Mouse (Mus musculus): ENCODE results near the gene Creb5. TPM values are rescaled to one million over a fixed set of nuclear protein-coding genes. Genes with fewer than 3 reads are reported as not detected.

The Creb5 gene
- polyA plus RNA-seq, 1 experiment from 2014 or later, result 5.0 TPM

GRCm38 (mm10) chr6:53508847-53509494 lies 221.9 kb downstream of the Creb5 start:
- no peaks in the 10 kb centered on the region for H3K9me3 ChIP-seq
- H3K4me2 ChIP-seq (replicated peaks), result no peak overlapping the region
- ATAC-seq, result peak; percentile 75; the same call in 1 of the 2 replicates
- 86% methylated on average over 3 of the region's 3 CpGs for WGBS
- H3K27ac ChIP-seq, result no peak overlapping the region
- no peak overlapping the region for H3K4me3 ChIP-seq (replicated peaks)
- no peaks in the 10 kb centered on the region for H3K27me3 ChIP-seq (replicated peaks)
- no peaks in the 10 kb centered on the region for H3K36me3 ChIP-seq
- H3K4me1 ChIP-seq (replicated peaks), result no peaks in the 10 kb centered on the region
- no peak overlapping the region for H3K9ac ChIP-seq

- Histone ChIP-seq H3K27me3 (replicated peaks) (no peaks in the 10 kb centered on the region), H3K9me3 (no peaks in the 10 kb centered on the region), H3K4me3 (replicated peaks) (no peak overlapping the region), H3K27ac (no peak overlapping the region), H3K4me2 (replicated peaks) (no peak overlapping the region), H3K36me3 (no peaks in the 10 kb centered on the region), H3K4me1 (replicated peaks) (no peaks in the 10 kb centered on the region), H3K9ac (no peak overlapping the region)
- ATAC-seq, result no peak
- WGBS, result 68% methylated on average over 7 of the region's 7 CpGs
Measured at GRCm38 (mm10) chr6:53510005-53510404, 222.9 kb downstream of the Creb5 start.

- Histone ChIP-seq H3K27ac (no peak overlapping the region), H3K9me3 (no peaks in the 10 kb centered on the region), H3K9ac (no peak overlapping the region), H3K4me3 (replicated peaks) (no peak overlapping the region), H3K36me3 (no peaks in the 10 kb centered on the region), H3K27me3 (replicated peaks) (no peaks in the 10 kb centered on the region), H3K4me1 (replicated peaks) (no peaks in the 10 kb centered on the region), H3K4me2 (replicated peaks) (no peak overlapping the region)
- ATAC-seq, result no peak
- 81% methylated on average over 8 of the region's 8 CpGs for WGBS
Measured at GRCm38 (mm10) chr6:53512226-53512625, 225.2 kb downstream of the Creb5 start.

- Histone ChIP-seq H3K9ac (no peak overlapping the region), H3K4me3 (replicated peaks) (no peak overlapping the region), H3K27me3 (replicated peaks) (no peaks in the 10 kb centered on the region), H3K27ac (no peak overlapping the region), H3K4me2 (replicated peaks) (no peak overlapping the region), H3K4me1 (replicated peaks) (no peaks in the 10 kb centered on the region), H3K36me3 (no peaks in the 10 kb centered on the region), H3K9me3 (no peaks in the 10 kb centered on the region)
- 87% methylated on average over 2 of the region's 2 CpGs for WGBS
- no peak for ATAC-seq
Measured at GRCm38 (mm10) chr6:53513380-53513779, 226.3 kb downstream of the Creb5 start.

GRCm38 (mm10) chr6:53514862-53515261 lies 227.8 kb downstream of the Creb5 start:
- H3K27me3 ChIP-seq (replicated peaks), result no peaks in the 10 kb centered on the region
- H3K27ac ChIP-seq, result no peak overlapping the region
- no peak overlapping the region for H3K4me3 ChIP-seq (replicated peaks)
- H3K9ac ChIP-seq, result no peak overlapping the region
- no peak for ATAC-seq
- H3K4me2 ChIP-seq (replicated peaks), result no peak overlapping the region
- no peaks in the 10 kb centered on the region for H3K9me3 ChIP-seq
- WGBS, result 42% methylated on average over 1 of the region's 1 CpGs
- no peaks in the 10 kb centered on the region for H3K36me3 ChIP-seq
- no peaks in the 10 kb centered on the region for H3K4me1 ChIP-seq (replicated peaks)

- no peak for ATAC-seq
- H3K36me3 ChIP-seq, result no peaks in the 10 kb centered on the region
- H3K4me3 ChIP-seq (replicated peaks), result no peak overlapping the region
- no peaks in the 10 kb centered on the region for H3K4me1 ChIP-seq (replicated peaks)
- H3K9me3 ChIP-seq, result no peaks in the 10 kb centered on the region
- H3K27me3 ChIP-seq (replicated peaks), result no peaks in the 10 kb centered on the region
- WGBS, result 78% methylated on average over 4 of the region's 4 CpGs
- H3K4me2 ChIP-seq (replicated peaks), result no peak overlapping the region
- H3K9ac ChIP-seq, result no peak overlapping the region
- no peak overlapping the region for H3K27ac ChIP-seq
Measured at GRCm38 (mm10) chr6:53515611-53516010, 228.5 kb downstream of the Creb5 start.

GRCm38 (mm10) chr6:53517371-53517945 lies 230.4 kb downstream of the Creb5 start:
- Histone ChIP-seq H3K4me2 (replicated peaks) (no peak overlapping the region), H3K27ac (no peak overlapping the region), H3K27me3 (replicated peaks) (no peaks in the 10 kb centered on the region), H3K4me3 (replicated peaks) (no peak overlapping the region), H3K9me3 (no peaks in the 10 kb centered on the region), H3K4me1 (replicated peaks) (no peaks in the 10 kb centered on the region), H3K9ac (no peak overlapping the region), H3K36me3 (no peaks in the 10 kb centered on the region)
- 60% methylated on average over 5 of the region's 5 CpGs for WGBS
- ATAC-seq, result no peak

GRCm38 (mm10) chr6:53523743-53524497 lies 236.8 kb downstream of the Creb5 start:
- H3K9me3 ChIP-seq, result no peaks in the 10 kb centered on the region
- no peak for ATAC-seq
- 78% methylated on average over 13 of the region's 13 CpGs for WGBS
- no peak overlapping the region for H3K27ac ChIP-seq
- H3K4me3 ChIP-seq (replicated peaks), result no peak overlapping the region
- no peak overlapping the region for H3K9ac ChIP-seq
- H3K4me1 ChIP-seq (replicated peaks), result no peaks in the 10 kb centered on the region
- no peak overlapping the region for H3K4me2 ChIP-seq (replicated peaks)
- no peaks in the 10 kb centered on the region for H3K27me3 ChIP-seq (replicated peaks)
- H3K36me3 ChIP-seq, result no peaks in the 10 kb centered on the region

- no peak overlapping the region for H3K4me2 ChIP-seq (replicated peaks)
- WGBS, result 89% methylated on average over 1 of the region's 1 CpGs
Measured at GRCm38 (mm10) chr6:53526460-53526859, 239.4 kb downstream of the Creb5 start.

GRCm38 (mm10) chr6:53530742-53531141 lies 243.7 kb downstream of the Creb5 start:
- no peak overlapping the region for H3K27ac ChIP-seq
- no peaks in the 10 kb centered on the region for H3K4me1 ChIP-seq (replicated peaks)
- no peaks in the 10 kb centered on the region for H3K36me3 ChIP-seq
- H3K9me3 ChIP-seq, result no peaks in the 10 kb centered on the region
- no peak overlapping the region for H3K9ac ChIP-seq
- no peak overlapping the region for H3K4me2 ChIP-seq (replicated peaks)
- 86% methylated on average over 8 of the region's 8 CpGs for WGBS
- H3K27me3 ChIP-seq (replicated peaks), result no peaks in the 10 kb centered on the region
- no peak for ATAC-seq
- no peak overlapping the region for H3K4me3 ChIP-seq (replicated peaks)

More at GRCm38 (mm10) chr6:53526460-53526859, 239.4 kb downstream of the Creb5 start:
- Histone ChIP-seq H3K27ac (no peak overlapping the region), H3K4me3 (replicated peaks) (no peak overlapping the region), H3K36me3 (no peaks in the 10 kb centered on the region), H3K4me1 (replicated peaks) (no peaks in the 10 kb centered on the region), H3K9ac (no peak overlapping the region), H3K27me3 (replicated peaks) (no peaks in the 10 kb centered on the region), H3K9me3 (no peaks in the 10 kb centered on the region)
- ATAC-seq, result no peak

- Histone ChIP-seq H3K36me3 (no peaks in the 10 kb centered on the region), H3K9me3 (no peaks in the 10 kb centered on the region), H3K4me2 (replicated peaks) (no peak overlapping the region), H3K4me1 (replicated peaks) (no peaks in the 10 kb centered on the region), H3K27ac (no peak overlapping the region), H3K27me3 (replicated peaks) (no peaks in the 10 kb centered on the region), H3K4me3 (replicated peaks) (no peak overlapping the region), H3K9ac (no peak overlapping the region)
- 90% methylated on average over 4 of the region's 4 CpGs for WGBS
- ATAC-seq, result no peak
Measured at GRCm38 (mm10) chr6:53531461-53531860, 244.4 kb downstream of the Creb5 start.

- H3K27me3 ChIP-seq (replicated peaks), result no peaks in the 10 kb centered on the region
- no peak overlapping the region for H3K4me3 ChIP-seq (replicated peaks)
- ATAC-seq, result no peak
- no peaks in the 10 kb centered on the region for H3K36me3 ChIP-seq
- no peaks in the 10 kb centered on the region for H3K4me1 ChIP-seq (replicated peaks)
- H3K4me2 ChIP-seq (replicated peaks), result no peak overlapping the region
- no peak overlapping the region for H3K27ac ChIP-seq
- 87% methylated on average over 4 of the region's 4 CpGs for WGBS
- no peak overlapping the region for H3K9ac ChIP-seq
- H3K9me3 ChIP-seq, result no peaks in the 10 kb centered on the region
Measured at GRCm38 (mm10) chr6:53537530-53537929, 250.5 kb downstream of the Creb5 start.
